Mouse (Mus musculus): ENCODE data around the gene Exd1.
"Not testable (repeated sequence)": the region's sequence is repeated elsewhere in the genome, so short reads cannot be mapped to it uniquely, and the experiment has no call there.

DNA sequence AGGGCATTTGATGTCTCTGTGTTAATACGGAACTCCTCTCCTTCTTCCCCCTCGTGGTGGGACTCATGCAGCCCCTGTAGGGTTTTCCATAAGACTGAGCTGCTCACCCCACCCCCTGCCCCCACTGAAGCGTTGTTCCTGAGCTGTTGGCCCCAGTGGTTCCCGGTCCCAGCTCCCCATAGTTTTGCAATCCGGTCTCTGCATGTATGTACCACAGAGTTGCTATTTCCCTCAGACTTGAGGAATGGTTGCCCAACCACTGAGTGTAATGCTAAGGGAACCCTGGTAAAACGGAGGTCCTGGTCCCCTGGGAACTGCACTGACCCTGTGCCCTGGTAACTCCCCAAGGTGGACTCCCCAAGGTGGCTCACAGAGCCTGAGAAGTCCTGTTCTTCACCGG, 38.9 kb downstream of the Exd1 start:
- not testable (repeated sequence) for TF ChIP-seq ZC3H11A (IDR thresholded peaks at IDR 0.05; ENCODE audit: borderline replicate concordance, low read depth, low read length); ZNF384 (IDR thresholded peaks at IDR 0.05; ENCODE audit: low read depth, low read length)

Measured in ES-E14 (cell line).